ENCODE assay signal across 27 mouse cellular contexts in the genomic region with DNA sequence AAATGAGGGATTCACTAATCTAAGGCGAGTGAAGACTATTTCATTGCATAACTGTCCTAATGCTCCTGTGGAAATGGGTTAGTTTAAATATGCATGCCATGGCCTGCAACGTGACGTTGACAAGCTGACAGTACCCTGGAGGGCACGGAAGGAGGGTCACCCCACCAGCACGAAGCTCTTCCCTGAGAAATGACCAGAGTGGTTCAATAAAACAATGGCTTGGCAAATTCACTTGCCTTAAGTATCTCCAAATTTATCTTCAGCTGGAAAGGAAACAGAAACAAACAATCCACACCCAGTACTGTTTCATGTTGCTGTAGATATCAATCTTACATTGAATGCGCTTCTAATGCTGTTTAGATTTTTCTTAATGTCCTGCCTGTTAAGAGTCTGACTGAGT.
DNase-seq lines count a peak whose midpoint lies in the region; ATAC-seq and TF ChIP-seq lines count a peak whose summit lies in the region.
"Had no signal": no experiment of that assay in that cellular context is flagged by ENCODE, and none has a peak within 500 bp of the region (broad histone marks: within the 10 kb centered on the region; RNA-seq: fewer than 3 reads in every experiment).

No protein-coding gene starts in this region.

- no peaks in the 10 kb centered on the region for H3K9me3 ChIP-seq in lung, embryonic 14.5 days (ENCODE audit: low read depth, low read length)
- H3K9me3 ChIP-seq in hindbrain, embryonic 16.5 days (ENCODE audit: control insufficient read depth, low read length): no peaks in the 10 kb centered on the region
- H3K9me3 ChIP-seq: embryonic facial prominence, embryonic 12.5 days; embryonic facial prominence, embryonic 15.5 days; heart, embryonic 10.5 days; heart, embryonic 13.5 days had no signal

- H3K36me3 ChIP-seq in lung, embryonic 14.5 days (ENCODE audit: insufficient read depth): no peaks in the 10 kb centered on the region
- no peaks in the 10 kb centered on the region for H3K36me3 ChIP-seq in hindbrain, embryonic 16.5 days (ENCODE audit: control insufficient read depth, insufficient read depth, low read length)
- H3K36me3 ChIP-seq: embryonic facial prominence, embryonic 12.5 days; embryonic facial prominence, embryonic 15.5 days; G1E; heart, embryonic 10.5 days; heart, embryonic 13.5 days had no signal

- peak; percentile 5 for DNase-seq in lung, embryonic 14.5 days
- no peak for DNase-seq in lung, adult 2 months
- peak; percentile 38 for DNase-seq in lung, postnatal 10 days
- DNase-seq in lung, postnatal 36 days: peak; percentile 45
- DNase-seq in thymus, postnatal 25 days: no peak
- DNase-seq: adrenal gland, postnatal 10 days; adrenal gland, postnatal 36 days; B cell, adult 2 months; cerebellum, adult 2 months; cerebellum, adult 9-11 months; cerebellum, postnatal 25 days; forebrain, postnatal 0 days; gastrocnemius, adult 2 months; gastrocnemius, postnatal 14 days; heart, adult 2 months; heart, postnatal 14 days; heart, postnatal 4 days had no signal

- no peak overlapping the region for H3K27ac ChIP-seq in lung, embryonic 14.5 days (ENCODE audit: low read depth)
- no peak overlapping the region for H3K27ac ChIP-seq in hindbrain, embryonic 16.5 days (ENCODE audit: low read depth, low read length)
- H3K27ac ChIP-seq: embryonic facial prominence, embryonic 12.5 days; embryonic facial prominence, embryonic 15.5 days; gastrocnemius, adult 2 months; heart, adult 2 months; heart, embryonic 10.5 days; heart, embryonic 13.5 days; hindbrain, embryonic 14.5 days had no signal

- no peak overlapping the region for H3K4me3 ChIP-seq in lung, embryonic 14.5 days (ENCODE audit: low read depth, low read length)
- no peak overlapping the region for H3K4me3 ChIP-seq in lung, adult 2 months (replicated peaks; ENCODE audit: extremely low read depth, low read depth, low read length)
- H3K4me3 ChIP-seq in hindbrain, embryonic 16.5 days (ENCODE audit: low read length): no peak overlapping the region
- H3K4me3 ChIP-seq: embryonic facial prominence, embryonic 12.5 days; embryonic facial prominence, embryonic 15.5 days; gastrocnemius, adult 2 months; heart, adult 2 months; heart, embryonic 10.5 days; heart, embryonic 13.5 days had no signal

- TF ChIP-seq CTCF in lung, embryonic 14.5 days (IDR thresholded peaks at IDR 0.05; ENCODE audit: low read depth): no peak
- no peak for TF ChIP-seq CTCF in lung, adult 2 months (IDR thresholded peaks at IDR 0.05; ENCODE audit: insufficient read depth, low read length)

- no peak overlapping the region for H3K4me2 ChIP-seq in lung, embryonic 14.5 days
- no peak overlapping the region for H3K4me2 ChIP-seq in hindbrain, embryonic 16.5 days (ENCODE audit: low read length)
- H3K4me2 ChIP-seq: embryonic facial prominence, embryonic 12.5 days; embryonic facial prominence, embryonic 15.5 days; heart, embryonic 13.5 days; hindbrain, embryonic 14.5 days had no signal

- H3K27me3 ChIP-seq in lung, embryonic 14.5 days (ENCODE audit: insufficient read depth, low read length): no peaks in the 10 kb centered on the region
- no peaks in the 10 kb centered on the region for H3K27me3 ChIP-seq in hindbrain, embryonic 16.5 days (replicated peaks; ENCODE audit: control insufficient read depth, insufficient read depth, low read length)
- H3K27me3 ChIP-seq: CH12.LX; embryonic facial prominence, embryonic 12.5 days; embryonic facial prominence, embryonic 15.5 days; heart, embryonic 13.5 days had no signal

- WGBS in lung, embryonic 14.5 days: 36% methylated on average over 6 of the region's 6 CpGs
- WGBS in lung, adult 2 months: 29% methylated on average over 6 of the region's 6 CpGs
- WGBS in hindbrain, embryonic 16.5 days: 47% methylated on average over 6 of the region's 6 CpGs

- H3K4me1 ChIP-seq in lung, embryonic 14.5 days (ENCODE audit: insufficient read depth): no peaks in the 10 kb centered on the region
- H3K4me1 ChIP-seq in lung, adult 2 months (ENCODE audit: control insufficient read depth, insufficient read depth, low read length): peaks cover 3% of the 10 kb centered on the region
- H3K4me1 ChIP-seq in hindbrain, embryonic 16.5 days (ENCODE audit: control insufficient read depth, insufficient read depth, low read depth, low read length): no peaks in the 10 kb centered on the region
- H3K4me1 ChIP-seq: embryonic facial prominence, embryonic 12.5 days; embryonic facial prominence, embryonic 15.5 days; heart, embryonic 10.5 days; heart, embryonic 13.5 days had no signal

- TF ChIP-seq POLR2A in lung, adult 2 months (IDR thresholded peaks at IDR 0.05; ENCODE audit: borderline replicate concordance, extremely low read depth, low read depth, low read length): no peak

- H3K9ac ChIP-seq in lung, embryonic 14.5 days: no peak overlapping the region
- H3K9ac ChIP-seq in hindbrain, embryonic 16.5 days (ENCODE audit: low read depth, low read length): no peak overlapping the region
- H3K9ac ChIP-seq: embryonic facial prominence, embryonic 12.5 days; embryonic facial prominence, embryonic 15.5 days; forebrain, postnatal 0 days; heart, embryonic 13.5 days; hindbrain, embryonic 14.5 days had no signal

- no peak for ATAC-seq in lung, embryonic 14.5 days (ENCODE audit: insufficient read depth)
- ATAC-seq in hindbrain, embryonic 16.5 days: no peak
- ATAC-seq: forebrain, embryonic 14.5 days; forebrain, postnatal 0 days; Patski had no signal

Comparison
In these comparisons a context has a peak if more than half of its experiments do, and no peak if none do; other contexts are left out.
1. DNase-seq: peak in lung, embryonic 14.5 days (single experiment), lung, postnatal 10 days (single experiment) and lung, postnatal 36 days (single experiment); none in lung, adult 2 months (single experiment) and thymus, postnatal 25 days (single experiment).